Mouse (Mus musculus) natural killer cell, adult 2 months (primary cell): ENCODE results near the gene Mrpl1.

Experiments used
- DNase-seq, 2 experiments: peaks; one replicate each; pipeline ENCODE4 v3.0.0; 2022; ENCODE audit warnings: low spot score in 2 of 2

Gene Mrpl1

DNA sequence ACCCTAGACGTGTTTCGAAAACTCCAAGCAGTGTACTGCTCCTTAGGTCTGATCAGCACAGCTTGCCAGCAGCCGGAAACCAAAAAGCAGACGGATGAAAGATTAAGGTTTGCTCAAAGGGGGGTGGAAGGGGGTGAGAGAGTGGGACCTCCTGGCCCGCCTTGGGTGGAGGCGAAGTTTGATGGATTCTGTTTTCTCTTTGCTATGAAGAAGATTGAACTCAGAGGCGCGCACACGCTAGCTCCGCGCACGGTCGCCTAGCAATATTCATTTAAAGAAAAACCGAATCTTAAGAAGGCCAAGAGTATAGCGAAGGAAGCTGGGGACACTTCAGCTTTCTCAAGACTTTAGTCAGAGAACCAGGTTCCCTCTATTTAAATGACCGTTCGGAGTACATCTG lies at the start of gene Mrpl1:
Mrpl1 (plus strand) TSS at position 35 of the 400 bp plus-strand sequence.
- DNase-seq = peak; percentile 45 to 57

DNA sequence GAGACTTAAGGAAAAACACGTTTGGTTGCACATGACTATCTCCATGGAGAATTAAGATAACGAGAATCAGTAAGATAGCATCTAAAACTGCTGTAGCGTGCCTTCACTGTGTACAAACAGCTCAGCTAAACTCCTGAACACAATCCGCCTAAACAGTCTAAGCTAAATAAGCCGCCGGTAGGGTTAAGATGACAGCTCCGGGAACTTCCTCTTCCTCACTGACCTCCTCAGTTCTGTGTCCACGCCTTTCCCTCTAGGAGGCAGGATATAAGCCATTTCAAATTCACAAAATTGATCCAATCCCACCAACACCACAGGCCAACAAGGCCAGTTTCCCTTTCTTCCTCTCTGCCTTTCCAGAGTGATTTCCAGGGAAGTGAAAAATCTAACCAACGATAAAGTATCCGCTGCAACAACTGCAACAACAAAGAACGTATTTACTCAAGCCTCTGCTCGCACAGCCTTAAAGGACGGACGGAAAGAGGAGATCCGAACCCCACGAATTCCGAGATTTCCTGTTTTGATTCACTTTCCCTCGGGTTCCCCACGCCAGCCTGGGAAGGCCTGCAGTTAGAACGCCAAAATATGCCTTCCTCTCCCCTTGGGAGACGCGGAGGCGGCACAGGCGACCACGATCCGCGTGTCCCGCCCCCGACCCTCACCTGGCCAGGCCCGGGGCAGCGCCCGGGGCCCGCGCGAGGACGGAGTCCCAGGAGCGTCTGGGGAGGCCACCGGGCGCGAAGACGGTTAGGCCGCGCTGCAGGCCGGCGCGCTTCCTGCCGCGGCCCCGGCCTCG lies 48.6 kb upstream of the Mrpl1 start:
- peak; percentile 16 to 40 for DNase-seq

DNA sequence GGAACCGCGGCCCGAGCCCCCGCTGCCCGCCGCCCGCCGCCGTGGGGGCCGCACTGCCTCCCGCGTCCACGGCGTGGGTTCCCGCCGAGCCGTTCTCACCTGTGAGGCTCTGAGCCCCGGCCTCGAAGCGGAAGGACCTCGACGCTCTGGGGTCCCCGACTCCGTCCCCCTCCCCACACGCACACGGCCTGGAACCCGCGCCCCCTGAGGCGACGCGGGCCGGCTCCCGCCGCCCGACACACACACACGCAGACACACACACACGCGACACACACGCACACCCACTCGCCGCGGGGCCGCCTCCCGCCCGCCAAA lies 48.1 kb upstream of the Mrpl1 start:
- no peak for DNase-seq

DNA sequence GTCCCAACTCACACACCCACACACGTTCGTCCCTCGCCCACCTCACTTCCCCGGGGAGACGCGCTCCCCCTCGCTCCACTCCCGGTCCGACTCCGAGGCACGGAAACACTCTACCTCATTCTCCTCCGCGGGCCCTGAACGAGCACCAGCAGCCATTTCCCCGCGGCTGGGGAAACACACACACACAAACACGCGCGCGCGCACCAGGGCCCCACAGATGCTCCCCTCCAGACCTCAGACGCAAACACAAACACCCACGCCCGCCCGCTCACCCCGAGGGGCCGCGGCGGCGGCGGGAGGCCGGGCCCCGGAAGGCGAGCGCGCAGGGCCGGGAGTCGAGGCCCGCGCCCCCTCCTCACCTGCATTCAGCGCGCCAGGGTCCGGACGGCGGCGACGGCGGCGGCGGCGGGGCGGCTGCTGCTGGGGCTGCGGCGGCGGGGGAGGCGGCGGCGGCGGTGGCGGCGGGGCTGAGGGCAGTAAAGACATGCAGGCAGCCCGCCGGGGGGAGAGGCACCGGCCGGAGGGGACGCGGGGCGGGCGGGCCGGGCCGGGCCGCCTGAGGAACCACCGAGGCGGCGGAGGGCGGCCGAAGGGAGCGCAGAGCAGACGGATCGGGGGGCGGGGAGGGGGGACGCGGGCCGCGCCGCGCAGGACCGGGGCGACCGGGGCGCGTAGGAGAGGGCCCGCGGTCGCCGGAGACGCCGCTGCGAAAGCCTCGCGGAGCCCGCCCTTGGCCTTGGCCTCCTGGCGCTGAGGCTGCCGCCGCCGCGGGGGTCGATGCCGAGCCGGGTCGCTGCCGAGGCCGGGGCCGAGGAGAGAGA lies 47.5 kb upstream of the Mrpl1 start:
- DNase-seq = peak; percentile 70 to 77

DNA sequence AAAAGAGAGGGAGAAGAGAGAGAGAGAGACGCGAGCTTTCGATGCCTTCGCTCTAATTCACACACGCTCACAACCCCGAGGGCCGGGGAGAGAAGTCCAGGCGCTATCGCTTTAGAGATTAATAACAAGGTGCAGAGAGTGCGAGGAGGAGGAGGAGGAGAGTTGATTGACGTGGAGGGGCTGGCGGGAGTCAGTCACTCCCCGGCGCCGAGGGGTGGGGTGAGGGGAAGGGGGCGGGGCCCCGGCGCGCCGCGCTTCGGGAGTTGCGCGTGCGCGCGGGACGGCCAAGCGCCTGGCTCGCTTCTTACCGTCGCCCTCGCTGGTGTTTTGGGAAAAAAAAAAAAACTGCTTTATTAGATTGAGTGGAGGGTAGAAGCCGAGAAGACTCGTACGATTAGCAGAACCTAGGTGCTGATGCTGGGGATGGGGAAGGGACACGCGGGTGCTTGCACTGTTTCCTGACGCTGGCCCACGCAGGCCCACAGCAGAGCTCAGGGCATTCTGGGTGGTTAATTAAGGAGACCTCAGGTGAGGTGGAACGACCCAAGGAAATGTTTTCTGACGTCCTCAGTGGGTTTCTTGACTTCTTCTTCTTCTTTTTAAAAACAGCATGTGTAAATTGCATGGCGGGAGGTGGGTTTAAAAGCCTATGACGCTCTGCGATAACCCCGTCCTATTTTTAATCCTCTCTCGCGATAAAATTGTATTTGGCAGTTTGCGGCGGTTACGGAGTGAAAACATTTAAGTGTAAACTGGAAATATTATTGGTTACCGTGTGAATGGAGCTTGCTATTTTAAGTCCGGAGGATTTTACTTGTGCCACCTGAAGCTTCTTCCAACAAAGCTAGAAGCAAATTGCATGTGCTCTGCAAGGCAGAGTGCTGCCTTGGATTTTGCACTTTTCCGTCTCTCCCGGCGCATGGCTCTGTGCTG lies 46.6 kb upstream of the Mrpl1 start:
- DNase-seq = peak; percentile 71 to 76

DNA sequence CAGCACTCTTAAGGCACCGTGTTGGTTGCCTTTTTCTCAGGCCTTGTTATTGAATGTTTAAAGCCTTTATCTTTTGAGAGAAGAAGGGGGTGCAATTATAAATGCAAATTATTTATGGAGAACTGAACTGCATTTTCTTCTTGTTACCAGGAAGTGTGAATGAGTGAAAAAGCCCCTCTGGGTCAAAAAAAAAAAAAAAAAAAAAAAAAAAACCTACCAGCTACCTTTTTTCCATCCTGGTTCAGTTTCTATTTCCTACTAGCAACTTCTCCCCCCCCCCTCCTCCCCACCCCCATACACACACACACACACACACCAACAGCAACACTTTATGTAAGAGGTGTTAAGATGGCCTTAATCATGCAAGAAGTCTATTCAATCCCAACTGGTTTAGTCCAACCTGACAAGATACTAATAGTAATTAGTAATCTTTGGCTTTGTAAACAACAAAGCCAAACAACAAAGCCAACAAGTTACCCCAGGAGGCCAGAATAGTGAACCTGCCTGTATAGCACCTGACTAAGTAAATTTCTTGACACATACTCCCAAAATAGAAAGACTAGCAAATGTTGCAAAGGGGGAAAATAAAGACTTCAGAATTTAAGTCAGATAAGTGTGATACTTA lies 45.8 kb upstream of the Mrpl1 start:
- DNase-seq = no peak

DNA sequence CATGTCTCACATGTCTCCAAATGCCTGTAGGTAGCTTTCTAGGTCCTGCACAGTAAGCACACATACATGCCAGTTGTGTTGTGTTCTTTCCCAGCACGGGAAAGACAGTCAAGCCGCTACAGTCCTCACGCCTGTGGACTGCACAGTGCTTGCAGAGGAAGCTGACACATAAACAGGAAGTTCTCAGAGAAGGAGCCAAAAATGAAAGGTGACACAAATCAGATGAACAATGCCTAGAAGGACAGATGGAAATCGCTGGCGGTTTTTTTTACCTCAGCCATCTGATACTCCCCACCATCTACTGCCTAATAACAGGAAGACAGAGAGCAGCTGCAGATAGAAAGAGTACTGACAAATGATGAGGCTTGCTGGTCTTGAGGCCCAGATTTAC lies 45.3 kb upstream of the Mrpl1 start, which contains the start of gene Cnot6l:
Cnot6l (minus strand) TSS at position 151 of the 391 bp plus-strand sequence.
- peak; percentile 68 to 76 for DNase-seq

DNA sequence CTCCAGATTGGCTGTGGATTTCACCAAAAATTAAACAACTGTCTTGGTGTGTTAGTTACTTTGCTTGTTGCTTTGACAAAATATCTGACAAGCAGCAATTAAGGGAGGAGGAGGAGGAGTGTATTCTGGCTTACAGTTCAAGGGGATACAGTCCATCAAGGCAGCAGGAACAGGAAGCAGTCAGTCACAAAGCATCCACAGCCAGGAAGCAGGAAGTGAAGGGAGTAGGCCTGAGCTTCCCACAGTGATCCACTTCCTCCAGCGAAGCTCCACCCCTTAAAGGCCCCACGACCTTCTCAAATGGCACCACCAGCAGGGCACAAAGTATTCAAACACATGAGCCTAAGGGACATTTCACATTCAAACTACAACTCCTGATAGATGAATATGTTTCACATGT lies 42.5 kb upstream of the Mrpl1 start:
- DNase-seq = no peak

DNA sequence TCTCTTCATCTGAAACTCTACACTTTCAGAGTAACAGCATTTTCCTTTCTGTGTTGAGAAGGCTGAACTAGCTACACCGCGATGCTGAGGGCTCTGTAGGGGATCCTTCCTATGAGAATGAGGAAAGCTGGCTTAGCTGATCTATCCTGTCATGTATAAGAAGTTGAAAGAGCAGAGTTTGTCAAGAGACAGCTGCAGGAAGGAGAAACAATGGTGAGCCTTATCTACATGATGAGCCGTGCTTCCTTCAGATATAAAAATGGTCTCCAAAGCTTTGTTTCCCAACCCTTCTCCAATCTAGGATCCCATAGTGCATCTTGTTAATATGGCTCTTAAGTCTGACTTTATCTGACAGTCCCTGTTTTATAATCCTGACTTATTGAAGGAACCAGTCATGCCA lies 38.9 kb upstream of the Mrpl1 start:
- DNase-seq = no peak

DNA sequence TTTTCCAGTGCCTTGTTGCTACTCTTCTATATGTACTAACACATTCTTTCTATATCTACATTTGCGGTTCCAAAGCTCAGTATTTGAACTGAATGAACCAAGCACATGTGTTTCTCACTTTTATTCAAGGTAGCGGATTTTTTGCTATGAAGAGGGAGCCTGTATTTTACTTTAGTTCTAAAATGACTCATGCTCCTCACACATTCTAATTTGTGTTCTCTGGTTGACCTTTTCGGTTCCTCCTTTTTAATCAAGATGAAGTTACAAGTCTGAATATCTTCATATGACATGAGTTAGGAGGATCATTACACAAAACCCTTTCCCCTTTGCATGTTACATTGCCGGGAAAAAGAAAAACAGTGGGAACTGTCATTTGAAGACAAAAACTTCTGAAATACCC lies 37.5 kb upstream of the Mrpl1 start:
- no peak for DNase-seq

DNA sequence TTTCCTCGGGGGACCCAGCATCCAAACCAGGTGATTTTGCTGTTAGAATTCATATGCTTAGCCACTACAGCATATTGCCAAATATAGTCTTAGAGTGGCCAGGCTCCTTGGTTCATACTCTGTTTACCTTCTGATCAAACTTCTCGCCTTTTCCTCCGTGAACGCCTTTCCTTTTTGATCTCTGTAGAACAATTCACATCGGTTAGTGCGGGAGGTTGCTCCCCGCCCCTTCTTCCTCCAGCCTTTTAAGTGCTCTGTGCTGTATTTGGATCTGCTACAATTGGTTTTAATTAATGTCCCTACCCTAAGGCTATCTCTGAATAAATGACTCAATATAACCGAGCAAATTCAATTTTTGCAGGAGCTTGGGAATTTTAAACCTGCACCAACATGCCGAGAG lies 33.2 kb upstream of the Mrpl1 start:
- no peak for DNase-seq

DNA sequence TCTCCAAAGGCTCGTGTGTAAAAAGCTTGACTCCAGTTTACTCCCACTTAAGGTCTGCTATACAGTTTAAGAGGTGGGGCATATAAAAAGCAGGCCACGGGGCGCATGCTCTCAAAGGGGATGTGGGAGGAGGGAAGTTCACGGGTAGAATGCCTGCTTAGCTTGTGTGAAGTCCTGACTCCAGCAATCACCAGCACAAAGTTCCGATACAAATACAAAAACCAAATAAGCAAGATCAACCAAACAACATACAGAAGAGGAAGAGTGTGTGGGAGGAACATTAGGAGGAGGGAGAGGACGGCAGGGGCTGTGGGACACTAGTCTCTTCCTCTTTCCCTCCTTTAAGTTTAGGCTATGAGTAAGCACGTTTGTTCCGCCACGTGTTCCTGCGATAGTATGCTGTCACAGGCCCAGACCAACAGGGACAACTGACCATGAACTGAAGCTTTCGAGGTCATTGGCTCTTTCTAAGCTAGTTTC lies 32.4 kb upstream of the Mrpl1 start:
- no peak for DNase-seq

DNA sequence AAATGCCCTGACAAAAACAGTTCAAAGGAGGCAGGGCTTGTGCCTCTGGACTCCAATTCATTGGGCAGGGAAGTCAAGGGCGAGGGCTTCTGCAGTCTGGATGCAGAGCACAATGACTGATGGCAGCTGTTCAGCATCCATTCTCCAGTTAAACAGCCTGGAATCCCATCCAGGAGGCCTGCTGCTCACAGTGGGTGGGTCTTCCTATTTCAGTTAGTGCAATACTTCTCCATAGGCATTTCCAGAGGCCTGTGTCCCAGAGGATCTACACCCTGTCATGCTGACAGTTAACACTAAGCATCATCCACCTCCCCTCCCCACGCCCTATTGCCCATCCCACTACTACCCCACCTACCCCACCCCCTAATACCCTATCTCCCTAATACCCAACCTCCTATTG lies 26.1 kb upstream of the Mrpl1 start:
- no peak for DNase-seq

DNA sequence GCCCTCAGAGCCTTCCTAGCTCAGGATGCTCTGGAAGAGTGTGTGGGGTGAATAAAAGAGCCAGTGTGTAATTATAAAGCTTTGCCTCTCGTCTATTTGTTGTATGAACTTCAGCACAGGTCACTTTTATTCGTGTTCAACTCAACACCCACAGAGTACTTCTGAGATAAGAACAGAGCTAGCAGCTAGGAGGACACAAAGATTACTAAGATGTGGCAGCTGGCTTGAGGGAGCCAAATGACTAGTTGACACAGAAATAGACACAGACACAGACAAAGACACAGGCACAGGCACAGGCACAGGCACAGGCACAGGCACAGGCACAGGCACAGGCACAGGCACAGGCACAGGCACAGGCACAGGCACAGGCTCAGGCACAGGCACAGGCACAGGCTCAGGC lies 25.3 kb upstream of the Mrpl1 start:
- DNase-seq = no peak

DNA sequence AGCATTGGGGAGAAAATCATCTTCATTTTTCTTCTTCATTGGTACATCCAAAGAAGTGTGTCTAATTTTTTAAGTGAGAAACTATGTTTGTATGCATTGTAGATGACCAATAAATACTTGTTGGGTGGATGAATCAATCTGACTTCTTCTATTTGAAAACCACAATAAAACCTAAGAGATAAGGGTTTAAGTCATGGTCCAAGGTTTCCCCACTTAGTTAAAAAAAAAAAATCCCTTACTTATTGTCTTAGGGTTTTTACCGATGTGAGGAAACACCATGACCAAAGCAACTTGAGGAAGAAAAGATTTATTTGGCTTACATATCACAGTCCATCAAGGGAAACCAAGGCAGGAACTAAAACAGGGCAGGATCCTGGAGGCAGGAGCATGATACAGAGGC lies 19.5 kb upstream of the Mrpl1 start:
- DNase-seq = no peak

DNA sequence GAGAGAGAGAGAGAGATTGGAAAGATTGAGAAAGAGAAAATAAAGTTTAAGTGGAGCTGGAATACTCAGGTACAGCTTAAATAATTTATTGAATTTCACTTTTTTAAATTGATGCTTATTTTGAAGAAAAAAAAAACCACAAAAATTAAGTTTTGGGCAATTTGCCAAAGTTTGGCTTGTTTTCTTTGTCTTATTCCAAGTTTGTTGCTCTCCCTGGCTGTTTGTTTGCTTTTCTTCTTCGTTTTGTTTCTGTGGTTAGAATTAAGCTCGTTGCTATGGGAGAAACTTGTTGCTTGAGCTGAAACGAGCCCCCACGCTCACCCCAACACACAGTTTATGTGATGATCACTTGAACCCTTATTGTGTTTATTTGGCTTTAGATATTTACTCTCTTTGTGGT lies 18.0 kb upstream of the Mrpl1 start:
- DNase-seq = no peak

DNA sequence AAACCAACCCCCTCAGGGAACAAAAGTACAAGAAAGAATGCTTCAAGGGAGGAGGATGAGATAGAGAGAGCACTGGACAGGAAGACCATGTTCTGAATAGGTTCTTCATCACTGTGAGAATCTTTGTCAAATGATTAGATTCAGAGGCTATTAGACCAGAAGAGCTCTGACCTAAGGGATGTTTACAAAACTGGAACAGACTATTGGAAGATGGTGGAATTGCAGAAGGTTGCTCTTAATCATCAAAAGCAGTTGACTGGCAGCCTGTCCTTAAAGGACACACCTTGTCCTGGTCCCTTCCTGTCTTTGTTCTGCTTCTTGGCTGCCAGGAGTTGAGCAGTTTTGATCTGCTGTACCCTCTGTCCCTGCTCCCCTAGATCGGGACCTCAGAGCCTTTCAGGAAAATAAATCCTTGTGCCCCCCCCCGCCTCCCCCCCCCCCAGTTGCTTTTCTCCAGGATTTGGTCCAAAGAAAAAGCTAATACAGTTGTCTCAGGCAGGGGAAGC lies 12.7 kb upstream of the Mrpl1 start:
- no peak for DNase-seq

DNA sequence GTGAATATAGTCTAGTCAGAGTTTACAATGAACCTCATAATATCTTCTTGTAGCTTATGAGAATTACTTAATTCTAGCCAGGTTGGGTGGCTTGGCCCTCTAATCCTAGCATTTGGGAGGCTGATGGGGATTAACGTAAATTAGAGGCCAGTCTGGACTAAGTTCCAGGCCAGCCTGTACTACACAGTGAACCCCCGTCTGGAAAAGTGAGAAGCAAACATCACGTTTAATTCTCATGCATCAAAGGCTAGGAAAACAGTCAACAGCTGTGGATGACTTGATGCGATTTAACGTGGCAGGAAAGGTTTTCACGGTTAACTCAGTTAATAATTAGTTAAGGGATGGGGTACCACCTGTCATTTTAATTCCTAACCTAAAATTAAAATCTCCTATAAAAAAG lies 11.0 kb upstream of the Mrpl1 start:
- DNase-seq = no peak

DNA sequence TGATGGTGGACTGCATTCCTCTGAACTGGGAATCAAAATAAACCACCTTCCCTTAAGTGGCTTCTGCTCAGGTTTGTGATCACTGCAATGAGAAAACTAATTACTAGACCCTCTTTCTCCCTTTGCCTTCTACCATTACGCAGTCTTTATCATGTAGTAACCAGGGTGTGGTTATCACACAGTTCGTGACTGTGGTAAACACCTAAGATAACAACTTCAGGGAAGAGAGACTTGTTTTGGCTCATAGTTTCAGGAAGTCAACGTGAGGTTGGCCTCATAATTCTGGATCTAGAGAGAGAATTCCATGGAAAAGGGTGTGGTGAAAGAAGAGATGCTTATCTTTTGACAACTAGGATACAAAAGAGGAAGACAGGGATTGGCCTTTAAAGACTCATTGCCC lies 9.0 kb upstream of the Mrpl1 start:
- no peak for DNase-seq

DNA sequence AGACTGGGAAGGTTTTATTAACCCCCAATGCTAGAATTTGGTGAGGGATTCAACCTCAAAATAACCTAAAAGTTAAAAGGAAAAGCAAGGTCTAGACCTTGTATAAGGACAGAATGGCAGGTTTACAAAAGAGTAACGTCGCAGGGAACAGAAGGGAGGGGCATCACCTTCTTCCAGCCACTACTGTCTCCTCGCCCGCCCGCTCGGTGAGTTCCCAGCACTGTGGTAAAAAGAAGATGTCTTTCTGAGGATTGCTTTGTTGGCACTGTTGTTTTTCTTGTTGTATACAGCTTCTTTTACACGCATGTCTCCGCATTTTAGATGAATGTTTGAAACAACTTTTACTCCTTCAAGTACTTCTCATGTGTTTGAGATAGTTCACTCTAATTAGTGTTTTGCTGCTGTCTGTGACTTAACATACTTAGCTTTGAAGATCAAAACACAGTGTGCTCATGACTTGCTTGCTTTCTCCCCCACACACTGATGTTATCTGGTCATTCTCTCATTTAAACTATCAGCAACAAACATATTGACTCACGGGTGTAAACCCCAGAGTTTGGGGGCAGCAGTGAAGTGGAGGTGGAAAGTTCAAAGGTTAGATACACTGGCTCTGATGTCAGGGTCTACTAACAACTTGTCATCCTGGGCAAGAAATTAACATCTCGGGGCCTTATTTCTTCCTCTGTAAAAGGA lies 7.7 kb upstream of the Mrpl1 start:
- no peak for DNase-seq

DNA sequence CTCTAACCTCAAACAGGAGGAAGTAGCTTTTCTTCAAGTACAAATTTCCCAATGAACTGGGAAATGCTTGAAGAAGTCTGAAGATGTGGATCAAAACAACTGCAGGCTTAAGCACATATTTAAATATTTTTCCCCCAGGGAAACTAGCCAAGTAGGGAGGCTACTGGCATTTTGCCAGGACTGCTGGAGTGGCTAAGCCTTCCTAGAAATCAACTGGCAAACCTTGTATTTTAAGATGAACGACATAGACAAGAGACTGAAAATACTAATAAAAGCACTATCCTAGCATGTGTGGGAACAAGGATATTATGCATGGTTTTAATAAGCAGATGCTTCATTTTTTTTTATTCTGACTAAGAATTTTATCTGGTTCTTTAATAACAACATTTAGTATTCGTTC lies 2.4 kb upstream of the Mrpl1 start:
- DNase-seq = no peak
